Mouse (Mus musculus) heart, adult 2 months (tissue): Measurements from ENCODE around the gene Tenm4.

ENCODE experiments used
- CTCF ChIP-seq: fragments of 200-600 bp; IDR thresholded peaks from 2 replicates; pipeline ENCODE4 v1.8.1; 2022; ENCODE audit warnings: antibody characterized with exemption, mild to moderate bottlenecking, moderate library complexity
- POLR2A ChIP-seq: fragments of 200-500 bp; IDR thresholded peaks from 2 replicates; pipeline ENCODE4 v1.6.1; 2011; ENCODE audit warnings: mild to moderate bottlenecking, low read depth, low read length, control low read depth; ENCODE audit not compliant: insufficient read depth

GRCm38 (mm10) chr7:96156481-96157255, 14.4 kb upstream of the Tenm4 start:
- TF ChIP-seq CTCF = no peak
- TF ChIP-seq POLR2A = no peak
